Mouse (Mus musculus): ENCODE data around the gene Vmn1r6. TPM values are rescaled to one million over a fixed set of nuclear protein-coding genes. Genes with fewer than 3 reads are reported as not detected.
"Not testable (repeated sequence)": the region's sequence is repeated elsewhere in the genome, so short reads cannot be mapped to it uniquely, and the experiment has no call there.

Vmn1r6 gene
- polyA plus RNA-seq (2014; fragmentation: Nextera tagmentation; extraction: Ambion mirVana) = not detected in 2 replicates

DNA sequence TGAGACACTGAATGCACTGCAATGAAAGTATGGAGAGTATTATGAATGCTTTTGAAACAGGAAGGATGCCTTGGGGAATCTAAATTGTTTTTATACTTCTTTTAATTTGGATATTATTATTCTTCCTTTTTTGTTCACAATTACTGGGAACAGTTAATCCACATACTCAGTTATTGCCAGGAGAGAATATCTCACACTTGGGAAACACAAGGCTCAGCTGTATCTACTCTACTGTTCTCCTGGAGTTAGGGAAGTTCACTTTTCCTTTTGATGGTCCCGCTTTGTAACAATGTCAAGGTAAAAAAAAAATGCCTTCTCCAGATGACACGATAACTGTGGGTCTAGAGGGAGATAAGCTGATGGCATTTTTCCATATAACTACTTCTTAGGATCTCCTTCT lies at the start of gene Vmn1r6:
Gene Vmn1r6 (plus strand): TSS at position 301 of the 400 bp plus-strand sequence.
- DNase-seq (ENCODE audit: low spot score) = no peak
- Histone ChIP-seq H3K9me3 (ENCODE audit: control insufficient read depth, low read length) (no peaks in the 10 kb centered on the region), H3K27ac (replicated peaks; ENCODE audit: low read depth, low read length) (no peak within 1 kb of the TSS), H3K4me3 (ENCODE audit: low read depth, low read length) (no peak within 1 kb of the TSS), H3K27me3 (ENCODE audit: control insufficient read depth, insufficient read depth, low read length) (no peaks in the 10 kb centered on the region), H3K36me3 (ENCODE audit: control insufficient read depth, insufficient read depth, low read length) (no peaks in the 10 kb centered on the region), H3K4me2 (ENCODE audit: low read depth, severe bottlenecking) (no peak within 1 kb of the TSS), H3K4me1 (ENCODE audit: control insufficient read depth, insufficient read depth, low read length) (no peaks in the 10 kb centered on the region), H3K9ac (ENCODE audit: low read length) (no peak within 1 kb of the TSS)
- 79% methylated on average over 2 of the region's 2 CpGs for WGBS
- ATAC-seq (ENCODE audit: insufficient number of reproducible peaks, low FRiP score, low TSS enrichment, low read depth) = no peak

- Histone ChIP-seq H3K36me3 (ENCODE audit: control insufficient read depth, insufficient read depth, low read length) (no peaks in the 10 kb centered on the region), H3K4me1 (ENCODE audit: control insufficient read depth, insufficient read depth, low read length) (no peaks in the 10 kb centered on the region), H3K9me3 (ENCODE audit: control insufficient read depth, low read length) (no peaks in the 10 kb centered on the region), H3K4me2 (ENCODE audit: low read depth, severe bottlenecking) (no peak overlapping the region), H3K9ac (ENCODE audit: low read length) (no peak overlapping the region), H3K27ac (replicated peaks; ENCODE audit: low read depth, low read length) (no peak overlapping the region), H3K4me3 (ENCODE audit: low read depth, low read length) (no peak overlapping the region), H3K27me3 (ENCODE audit: control insufficient read depth, insufficient read depth, low read length) (no peaks in the 10 kb centered on the region)
- 87% methylated on average over 5 of the region's 5 CpGs for WGBS
- ATAC-seq (ENCODE audit: insufficient number of reproducible peaks, low FRiP score, low TSS enrichment, low read depth) = no peak
- no peak for DNase-seq (ENCODE audit: low spot score)
Measured at GRCm38 (mm10) chr6:56956436-56956835, 40.6 kb upstream of the Vmn1r6 start.

GRCm38 (mm10) chr6:56969973-56970372 lies 27.1 kb upstream of the Vmn1r6 start, which contains the start of gene Vmn1r5:
Gene Vmn1r5 (plus strand): TSS chr6:56970273.
- Histone ChIP-seq H3K27me3 (ENCODE audit: control insufficient read depth, insufficient read depth, low read length) (no peaks in the 10 kb centered on the region), H3K9me3 (ENCODE audit: control insufficient read depth, low read length) (no peaks in the 10 kb centered on the region)

DNA sequence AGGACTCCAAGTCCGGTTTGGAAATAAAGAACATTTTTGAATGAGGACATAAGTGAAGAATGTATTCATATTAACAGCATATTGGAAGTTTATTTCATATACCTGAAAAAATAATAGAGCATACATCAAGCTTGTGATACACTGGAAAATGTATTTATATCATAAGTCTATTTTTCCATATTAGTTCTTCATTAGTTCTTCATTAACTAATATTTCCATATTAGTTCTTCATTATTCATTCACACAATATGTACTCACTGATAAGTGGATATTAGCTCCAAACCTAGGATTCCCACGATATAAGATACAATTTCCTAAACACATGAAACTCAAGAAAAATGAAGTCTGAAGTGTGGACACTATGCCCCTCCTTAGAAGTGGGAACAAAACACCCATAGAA lies 28.2 kb downstream of the Vmn1r6 start, which contains the start of gene Vmn1r7:
Gene Vmn1r7 (minus strand): TSS at position 101 of the 400 bp plus-strand sequence.
- not testable (repeated sequence) for H3K4me1 ChIP-seq (ENCODE audit: control insufficient read depth, insufficient read depth, low read length); H3K4me2 ChIP-seq (ENCODE audit: low read depth, severe bottlenecking); H3K4me3 ChIP-seq (ENCODE audit: low read depth, low read length); H3K27ac ChIP-seq (replicated peaks; ENCODE audit: low read depth, low read length); H3K9ac ChIP-seq (ENCODE audit: low read length); H3K36me3 ChIP-seq (ENCODE audit: control insufficient read depth, insufficient read depth, low read length); H3K27me3 ChIP-seq (ENCODE audit: control insufficient read depth, insufficient read depth, low read length); ATAC-seq (ENCODE audit: insufficient number of reproducible peaks, low FRiP score, low TSS enrichment, low read depth); DNase-seq (ENCODE audit: low spot score); H3K9me3 ChIP-seq (ENCODE audit: control insufficient read depth, low read length)
- WGBS = 91% methylated on average over 2 of the region's 2 CpGs

More at GRCm38 (mm10) chr6:56969973-56970372, 27.1 kb upstream of the Vmn1r6 start, which contains the start of gene Vmn1r5:
- Histone ChIP-seq H3K4me1 (ENCODE audit: control insufficient read depth, insufficient read depth, low read length) (no peaks in the 10 kb centered on the region), H3K4me2 (ENCODE audit: low read depth, severe bottlenecking) (no peak within 1 kb of the TSS), H3K36me3 (ENCODE audit: control insufficient read depth, insufficient read depth, low read length) (no peaks in the 10 kb centered on the region), H3K27ac (replicated peaks; ENCODE audit: low read depth, low read length) (no peak within 1 kb of the TSS), H3K9ac (ENCODE audit: low read length) (no peak within 1 kb of the TSS), H3K4me3 (ENCODE audit: low read depth, low read length) (no peak within 1 kb of the TSS)
- no peak for DNase-seq (ENCODE audit: low spot score)
- no peak for ATAC-seq (ENCODE audit: insufficient number of reproducible peaks, low FRiP score, low TSS enrichment, low read depth)

DNA sequence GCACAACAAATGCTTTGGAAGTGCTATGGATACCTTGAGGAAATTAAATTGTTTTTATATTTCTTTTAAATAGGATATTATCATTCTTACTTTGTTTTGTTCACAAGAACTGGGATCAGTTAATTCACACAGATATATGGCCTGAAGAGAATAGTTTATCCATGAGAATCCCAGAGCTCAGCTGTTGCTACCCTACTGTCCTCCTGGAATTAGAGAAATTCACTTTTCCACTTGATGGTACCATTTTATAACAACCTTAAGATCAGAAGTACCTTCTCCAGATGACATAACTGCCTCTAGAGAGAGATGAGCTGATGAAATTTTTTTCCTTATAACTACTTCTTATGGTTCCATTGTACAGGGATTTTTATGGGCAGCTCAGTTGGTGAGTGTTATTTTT lies 34.9 kb downstream of the Vmn1r6 start, which contains the start of gene Vmn1r8:
Gene Vmn1r8 (plus strand): TSS at position 301 of the 400 bp plus-strand sequence.
- no peak within 1 kb of the TSS for H3K4me3 ChIP-seq (ENCODE audit: low read depth, low read length)
- no peaks in the 10 kb centered on the region for H3K36me3 ChIP-seq (ENCODE audit: control insufficient read depth, insufficient read depth, low read length)
- no peak for DNase-seq (ENCODE audit: low spot score)
- ATAC-seq (ENCODE audit: insufficient number of reproducible peaks, low FRiP score, low TSS enrichment, low read depth) = no peak
- no peak within 1 kb of the TSS for H3K27ac ChIP-seq (replicated peaks; ENCODE audit: low read depth, low read length)
- H3K9ac ChIP-seq (ENCODE audit: low read length) = no peak within 1 kb of the TSS
- no peaks in the 10 kb centered on the region for H3K4me1 ChIP-seq (ENCODE audit: control insufficient read depth, insufficient read depth, low read length)
- H3K9me3 ChIP-seq (ENCODE audit: control insufficient read depth, low read length) = no peaks in the 10 kb centered on the region
- no peaks in the 10 kb centered on the region for H3K27me3 ChIP-seq (ENCODE audit: control insufficient read depth, insufficient read depth, low read length)
- no peak within 1 kb of the TSS for H3K4me2 ChIP-seq (ENCODE audit: low read depth, severe bottlenecking)

DNA sequence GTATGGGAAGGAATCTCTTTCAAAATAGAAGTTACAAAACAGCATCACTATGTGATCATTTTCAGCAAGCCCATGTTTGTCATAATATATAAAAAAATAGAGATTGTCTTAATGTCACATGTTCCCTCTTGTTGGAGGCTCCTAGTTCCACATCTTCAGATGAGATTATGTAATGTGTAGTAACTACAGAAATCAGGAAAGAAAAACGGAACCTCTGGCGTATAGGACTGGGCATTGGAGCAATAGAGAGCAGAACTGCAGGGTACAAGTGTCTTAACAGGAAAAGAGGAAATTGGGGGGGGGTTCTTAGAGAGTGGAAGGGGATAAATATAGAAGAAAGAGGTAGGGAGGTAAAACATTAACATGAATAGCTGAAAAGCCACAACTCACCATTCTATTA lies 37.6 kb downstream of the Vmn1r6 start:
- Histone ChIP-seq H3K27me3 (ENCODE audit: control insufficient read depth, insufficient read depth, low read length) (no peaks in the 10 kb centered on the region), H3K27ac (replicated peaks; ENCODE audit: low read depth, low read length) (no peak overlapping the region), H3K9ac (ENCODE audit: low read length) (no peak overlapping the region), H3K4me1 (ENCODE audit: control insufficient read depth, insufficient read depth, low read length) (no peaks in the 10 kb centered on the region), H3K4me2 (ENCODE audit: low read depth, severe bottlenecking) (no peak overlapping the region), H3K9me3 (ENCODE audit: control insufficient read depth, low read length) (no peaks in the 10 kb centered on the region), H3K4me3 (ENCODE audit: low read depth, low read length) (no peak overlapping the region), H3K36me3 (ENCODE audit: control insufficient read depth, insufficient read depth, low read length) (no peaks in the 10 kb centered on the region)
- ATAC-seq (ENCODE audit: insufficient number of reproducible peaks, low FRiP score, low TSS enrichment, low read depth) = no peak
- DNase-seq (ENCODE audit: low spot score) = no peak
- 91% methylated on average over 2 of the region's 2 CpGs for WGBS

Other genes starting within 250 kb of the Vmn1r6 start
- 34.6 and 40.3 TPM in 2 replicates for gene Kbtbd2, start 199.4 kb upstream of the Vmn1r6 start, polyA plus RNA-seq (2014; fragmentation: Nextera tagmentation; extraction: Ambion mirVana)
- gene Fkbp9, start 165.2 kb upstream of the Vmn1r6 start, polyA plus RNA-seq (2014; fragmentation: Nextera tagmentation; extraction: Ambion mirVana) = 72.3 and 73.0 TPM in 2 replicates
- 61.6 and 64.9 TPM in 2 replicates for gene Nt5c3, start 73.3 kb upstream of the Vmn1r6 start, polyA plus RNA-seq (2014; fragmentation: Nextera tagmentation; extraction: Ambion mirVana)
- 0.16 and 0.35 TPM in 2 replicates for gene Vmn1r4, start 73.2 kb upstream of the Vmn1r6 start, polyA plus RNA-seq (2014; fragmentation: Nextera tagmentation; extraction: Ambion mirVana)
- not detected in 2 replicates for gene Vmn1r5, start 27.0 kb upstream of the Vmn1r6 start, polyA plus RNA-seq (2014; fragmentation: Nextera tagmentation; extraction: Ambion mirVana)
- gene Vmn1r7, start 28.1 kb downstream of the Vmn1r6 start, polyA plus RNA-seq (2014; fragmentation: Nextera tagmentation; extraction: Ambion mirVana) = not detected in 2 replicates
- not detected in 2 replicates for gene Vmn1r8, start 35.0 kb downstream of the Vmn1r6 start, polyA plus RNA-seq (2014; fragmentation: Nextera tagmentation; extraction: Ambion mirVana)
- not detected in 2 replicates for gene Vmn1r9, start 69.5 kb downstream of the Vmn1r6 start, polyA plus RNA-seq (2014; fragmentation: Nextera tagmentation; extraction: Ambion mirVana)
- gene Vmn1r10, start 112.2 kb downstream of the Vmn1r6 start, polyA plus RNA-seq (2014; fragmentation: Nextera tagmentation; extraction: Ambion mirVana) = not detected in 2 replicates
- not detected in 2 replicates for gene Vmn1r11, start 136.2 kb downstream of the Vmn1r6 start, polyA plus RNA-seq (2014; fragmentation: Nextera tagmentation; extraction: Ambion mirVana)
- not detected in 2 replicates for gene Vmn1r12, start 159.7 kb downstream of the Vmn1r6 start, polyA plus RNA-seq (2014; fragmentation: Nextera tagmentation; extraction: Ambion mirVana)
- gene Vmn1r13, start 206.0 kb downstream of the Vmn1r6 start, polyA plus RNA-seq (2014; fragmentation: Nextera tagmentation; extraction: Ambion mirVana) = not detected in 2 replicates
- gene Vmn1r14, start 234.4 kb downstream of the Vmn1r6 start, polyA plus RNA-seq (2014; fragmentation: Nextera tagmentation; extraction: Ambion mirVana) = not detected in 2 replicates

All from limb, embryonic 11.5 days (tissue).